Mouse (Mus musculus) brain, embryonic 18.5 days (tissue): Measurements from ENCODE around the gene Cdh5.

ENCODE experiments used
- DNase-seq: peaks from one replicate; pipeline ENCODE4 v3.0.0-alpha.2; 2012; ENCODE audit warnings: low read depth, low spot score

The Cdh5 gene

DNA sequence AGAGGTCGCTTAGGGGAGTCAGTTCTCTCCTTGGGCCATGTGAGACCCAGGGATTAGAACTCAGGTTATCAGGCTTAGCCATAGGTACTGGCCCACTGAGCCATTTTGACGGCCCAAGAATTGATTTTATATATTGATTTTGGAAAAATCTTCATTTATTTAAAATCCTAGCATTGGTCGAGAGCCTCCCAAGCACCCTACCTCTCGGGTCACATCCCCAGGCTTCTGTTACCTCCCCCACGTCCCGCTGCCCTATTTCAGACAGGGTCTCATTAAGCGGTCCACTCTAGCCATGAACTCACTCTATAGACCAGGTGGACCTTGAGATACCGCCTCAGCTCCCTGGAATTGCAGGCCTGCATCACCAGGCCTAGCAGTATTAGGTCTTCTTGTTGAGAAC lies 33.1 kb downstream of the Cdh5 start:
- no peak for DNase-seq

- no peak for DNase-seq
Observed at GRCm38 (mm10) chr8:104136277-104136676, 34.9 kb downstream of the Cdh5 start.

DNA sequence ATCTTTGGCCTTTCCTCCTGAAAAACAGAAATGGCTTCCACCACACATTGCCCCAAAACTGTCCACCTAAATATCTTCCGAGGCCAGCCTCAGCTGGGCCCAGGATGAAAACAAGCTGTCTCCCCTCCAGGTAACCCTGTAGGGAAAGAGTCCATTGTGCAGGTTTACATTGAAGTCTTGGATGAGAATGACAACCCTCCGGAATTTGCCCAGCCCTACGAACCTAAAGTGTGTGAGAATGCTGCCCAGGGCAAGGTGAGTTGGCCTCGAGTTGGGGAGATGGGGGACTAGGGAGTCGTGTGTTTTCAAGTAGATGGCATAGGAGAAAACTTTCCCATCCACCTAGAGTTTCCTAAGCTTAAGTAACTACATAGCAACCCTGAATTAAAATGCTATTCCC lies 36.2 kb downstream of the Cdh5 start:
- DNase-seq, result no peak

GRCm38 (mm10) chr8:104140611-104141010 lies 39.2 kb downstream of the Cdh5 start:
- DNase-seq, result no peak

- no peak for DNase-seq
Observed at GRCm38 (mm10) chr8:104142415-104142814, 41.0 kb downstream of the Cdh5 start.

GRCm38 (mm10) chr8:104143379-104143778 lies 42.0 kb downstream of the Cdh5 start:
- no peak for DNase-seq

- DNase-seq, result no peak
Observed at GRCm38 (mm10) chr8:104144434-104145216, 43.2 kb downstream of the Cdh5 start.

DNA sequence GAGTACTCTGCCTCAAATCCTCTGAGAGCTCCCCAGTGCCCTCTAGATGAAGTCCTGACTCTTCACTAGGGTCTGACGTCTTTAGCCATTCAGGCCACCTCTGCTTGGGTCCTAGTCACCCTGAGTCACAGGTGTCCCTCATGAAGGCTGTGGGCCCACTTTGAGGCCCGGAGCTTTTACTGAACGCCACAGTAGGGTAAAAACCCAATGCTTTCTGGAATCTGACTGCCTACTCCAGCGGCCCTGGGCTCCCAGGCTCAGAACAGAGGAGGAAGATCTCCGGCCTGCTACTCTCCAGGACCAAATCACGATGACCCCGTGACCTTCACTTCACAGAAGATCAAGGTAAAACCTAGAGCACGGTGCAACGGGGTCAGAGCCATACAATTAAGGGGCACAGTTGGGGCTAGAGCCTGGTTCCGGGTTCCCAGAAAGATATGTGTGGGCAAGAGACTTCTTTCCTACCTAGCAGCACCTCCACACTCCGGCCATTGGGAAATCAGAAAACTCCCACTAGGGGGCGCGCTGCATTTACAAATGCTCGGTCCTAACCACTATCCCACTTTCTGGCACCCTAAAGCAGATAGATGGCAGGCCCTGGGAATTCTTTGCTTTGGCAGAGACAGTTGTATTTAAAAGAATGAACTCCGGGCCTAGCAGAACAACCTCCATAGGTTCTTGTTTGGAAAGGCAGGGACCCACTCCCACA lies 44.7 kb downstream of the Cdh5 start:
- peak; percentile 39 for DNase-seq

GRCm38 (mm10) chr8:104146717-104147494 lies 45.5 kb downstream of the Cdh5 start:
- DNase-seq, result no peak

GRCm38 (mm10) chr8:104147947-104148346 lies 46.5 kb downstream of the Cdh5 start:
- DNase-seq, result no peak

DNA sequence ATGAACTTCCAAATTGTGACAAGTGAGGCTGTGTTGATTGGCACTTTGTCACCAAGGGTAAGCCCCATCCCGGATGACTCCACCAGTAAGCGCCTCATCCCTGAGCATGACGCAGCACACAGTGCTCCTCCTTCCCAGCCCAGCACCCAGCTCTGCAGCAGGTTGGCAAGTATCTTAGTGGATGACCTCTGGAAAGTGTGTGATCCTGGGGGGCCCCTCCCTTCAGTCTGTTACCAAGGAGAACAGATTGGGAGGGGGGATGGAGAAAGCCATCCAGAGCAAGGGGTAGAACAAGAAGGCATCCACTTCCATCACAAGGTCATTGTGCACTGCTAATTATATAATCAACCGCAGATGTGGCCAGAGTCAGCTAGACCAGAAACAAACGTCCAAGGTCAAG lies 59.3 kb downstream of the Cdh5 start:
- no peak for DNase-seq

- DNase-seq, result no peak
Observed at GRCm38 (mm10) chr8:104169461-104169860, 68.0 kb downstream of the Cdh5 start.

GRCm38 (mm10) chr8:104170118-104171049 lies 69.0 kb downstream of the Cdh5 start, which contains the start of gene Bean1:
Gene Bean1 (plus strand): TSS chr8:104170442.
- DNase-seq, result no peak

GRCm38 (mm10) chr8:104171050-104171620 lies 69.7 kb downstream of the Cdh5 start:
- DNase-seq, result no peak

GRCm38 (mm10) chr8:104172420-104172819 lies 71.0 kb downstream of the Cdh5 start:
- DNase-seq, result no peak

DNA sequence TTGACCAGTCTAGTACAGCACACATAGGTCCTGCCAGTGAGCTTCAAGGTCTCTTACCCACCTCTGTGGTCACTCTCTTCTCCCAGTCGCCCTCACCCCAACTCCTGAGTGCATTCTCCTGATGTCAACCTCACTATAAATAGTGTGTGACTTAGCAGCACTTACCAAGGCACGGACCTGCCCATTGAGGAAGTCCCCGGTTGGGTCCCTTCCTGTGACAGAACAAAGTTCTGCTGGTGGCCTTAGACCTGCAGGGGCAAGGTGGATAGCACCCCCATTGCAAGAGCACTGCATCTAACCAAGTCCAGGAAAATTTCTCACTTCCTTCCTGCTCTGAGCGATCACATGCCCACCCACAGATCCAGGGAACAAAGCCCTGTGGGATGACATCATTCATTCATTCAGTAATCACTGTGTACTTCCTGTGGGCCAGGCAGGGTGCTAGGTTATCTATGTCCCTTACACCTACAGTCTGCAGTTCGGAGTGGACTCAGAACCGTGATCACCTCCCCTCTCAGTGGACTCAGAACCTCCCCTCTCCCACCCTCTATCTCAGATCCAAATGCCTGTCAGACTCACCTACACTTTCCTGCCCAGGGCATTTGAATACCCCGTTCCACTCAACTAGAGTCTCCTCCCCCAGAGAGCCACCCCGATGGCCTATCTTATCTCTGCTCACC lies 74.6 kb downstream of the Cdh5 start:
- no peak for DNase-seq

GRCm38 (mm10) chr8:104177054-104177453 lies 75.6 kb downstream of the Cdh5 start:
- DNase-seq, result no peak

- no peak for DNase-seq
Observed at GRCm38 (mm10) chr8:104184905-104185304, 83.5 kb downstream of the Cdh5 start.

DNA sequence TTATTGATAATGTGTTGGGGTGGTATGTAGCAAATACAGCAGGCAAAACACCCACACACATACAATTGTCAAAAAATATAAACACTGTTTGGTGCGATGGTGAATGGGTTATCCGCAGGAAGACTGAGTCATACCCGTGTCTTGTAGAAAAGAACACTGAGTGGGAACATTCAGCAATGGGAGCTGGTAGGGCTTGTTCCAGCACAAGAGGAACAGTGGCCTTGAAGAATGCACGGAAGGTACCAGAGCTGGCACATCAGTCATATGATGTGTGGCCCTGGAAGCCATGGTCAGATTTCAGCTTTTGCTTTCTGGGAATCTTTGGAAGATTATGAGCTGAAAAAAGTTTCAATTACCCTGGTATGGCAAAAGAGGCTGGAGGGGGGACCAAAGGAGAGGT lies 85.4 kb downstream of the Cdh5 start:
- no peak for DNase-seq

DNA sequence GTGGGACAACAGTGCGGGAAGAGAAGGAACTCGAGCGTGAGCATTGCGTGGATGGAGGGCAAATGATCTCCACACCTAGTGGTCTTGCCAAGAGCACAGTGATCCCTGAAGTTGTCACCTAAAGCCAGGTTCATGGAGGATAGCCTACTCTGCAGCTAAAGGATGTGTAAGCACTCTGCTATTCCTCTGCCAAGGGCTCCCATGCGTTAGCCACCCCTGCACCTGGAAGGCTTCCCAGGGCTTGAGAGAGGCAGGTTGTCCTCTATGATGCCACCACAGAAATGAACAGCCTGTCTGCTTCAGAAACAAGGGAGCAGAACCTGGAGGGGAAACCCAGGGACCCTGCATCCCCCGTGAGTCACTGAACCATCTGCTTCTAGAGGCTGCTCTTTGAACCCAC lies 86.2 kb downstream of the Cdh5 start:
- DNase-seq, result no peak
